Mouse (Mus musculus): Measurements from ENCODE around the gene Rbpj.
"Not testable (repeated sequence)": the region's sequence is repeated elsewhere in the genome, so short reads cannot be mapped to it uniquely, and the experiment has no call there.

Rbpj gene

GRCm38 (mm10) chr5:53593080-53593688 lies 127.2 kb downstream of the Rbpj start:
- DNase-seq, result no peak

DNA sequence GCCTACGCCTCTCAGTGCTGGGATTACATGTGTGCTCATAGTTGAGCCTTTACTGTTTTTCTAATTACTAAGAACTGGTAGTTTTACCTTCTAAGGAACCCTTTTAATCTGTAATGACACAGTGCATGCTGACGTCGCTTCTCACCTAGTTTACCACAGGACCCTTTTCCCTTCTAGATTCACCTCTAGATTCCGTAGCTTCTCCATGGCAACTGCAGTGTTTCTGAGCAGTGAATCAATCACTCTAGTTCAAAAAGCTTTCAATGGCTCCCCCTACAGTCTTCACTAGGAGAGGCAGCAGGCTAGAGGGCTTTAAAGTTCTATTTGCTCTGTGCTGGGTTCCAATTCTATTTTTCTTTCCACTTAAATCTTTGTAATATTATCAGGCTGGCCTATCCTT lies 128.3 kb downstream of the Rbpj start:
- peak; percentile 22 for DNase-seq

DNA sequence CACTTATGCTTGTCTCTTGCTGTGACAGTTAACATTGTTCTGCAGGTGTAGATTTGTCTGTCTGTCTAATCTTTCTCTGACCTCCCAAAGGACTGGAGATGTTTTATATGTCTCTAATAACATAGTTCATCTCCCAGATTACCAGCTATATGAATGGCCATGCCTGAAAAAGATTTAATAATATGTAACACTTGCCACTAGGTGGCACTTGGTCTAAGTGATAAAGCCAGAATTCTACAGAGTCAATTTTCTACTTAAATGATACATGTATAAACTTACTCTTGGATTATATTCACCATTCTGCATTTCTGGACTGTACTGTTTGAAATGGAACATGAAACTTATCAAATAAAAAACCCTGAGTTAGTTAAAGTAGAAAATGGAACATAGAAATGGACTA lies 132.6 kb downstream of the Rbpj start:
- DNase-seq, result no peak

DNA sequence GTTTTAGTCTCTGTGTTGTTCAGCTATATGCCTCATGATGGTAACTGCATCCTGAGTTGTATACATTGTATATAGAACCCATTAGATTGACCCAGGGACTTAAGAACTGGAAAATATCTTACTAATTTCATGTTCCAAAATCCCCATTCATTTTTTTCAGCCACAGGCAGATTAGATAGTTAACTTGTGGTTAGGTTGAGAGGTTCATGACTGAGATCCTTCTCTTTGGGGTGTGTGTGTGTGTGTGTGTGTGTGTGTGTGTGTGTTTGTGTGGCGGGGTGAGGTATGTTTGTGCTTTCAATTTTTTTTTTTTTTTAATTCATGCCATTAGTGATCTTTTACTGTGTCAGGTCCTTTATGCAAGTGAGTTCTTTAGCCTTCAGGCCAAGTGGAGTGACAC lies 133.2 kb downstream of the Rbpj start:
- no peak for DNase-seq

DNA sequence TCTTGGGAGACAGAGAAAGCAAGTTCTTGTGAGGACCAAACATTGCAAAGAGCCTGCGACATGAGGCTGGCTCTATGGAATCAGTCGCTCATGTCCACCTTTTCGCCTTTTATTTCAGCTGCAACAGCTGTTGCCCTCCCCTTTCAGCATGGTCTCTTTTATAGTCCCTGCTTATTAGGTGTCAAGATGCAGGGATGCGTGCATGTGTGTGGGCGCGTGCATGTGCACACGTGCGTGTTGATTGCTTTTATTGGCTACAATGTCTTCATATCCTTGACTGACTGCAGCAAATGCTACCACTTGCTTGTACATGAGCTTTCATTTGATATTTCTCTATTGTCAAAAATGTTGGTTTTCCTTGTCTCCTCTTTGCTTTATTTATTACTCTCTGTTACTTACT lies 136.2 kb downstream of the Rbpj start:
- DNase-seq, result no peak

GRCm38 (mm10) chr5:53605450-53605849 lies 139.5 kb downstream of the Rbpj start:
- no peak for DNase-seq

GRCm38 (mm10) chr5:53607230-53607996 lies 141.5 kb downstream of the Rbpj start:
- DNase-seq, result no peak

GRCm38 (mm10) chr5:53618844-53619243 lies 152.9 kb downstream of the Rbpj start:
- DNase-seq, result no peak

GRCm38 (mm10) chr5:53632026-53632425 lies 166.1 kb downstream of the Rbpj start:
- DNase-seq, result no peak

DNA sequence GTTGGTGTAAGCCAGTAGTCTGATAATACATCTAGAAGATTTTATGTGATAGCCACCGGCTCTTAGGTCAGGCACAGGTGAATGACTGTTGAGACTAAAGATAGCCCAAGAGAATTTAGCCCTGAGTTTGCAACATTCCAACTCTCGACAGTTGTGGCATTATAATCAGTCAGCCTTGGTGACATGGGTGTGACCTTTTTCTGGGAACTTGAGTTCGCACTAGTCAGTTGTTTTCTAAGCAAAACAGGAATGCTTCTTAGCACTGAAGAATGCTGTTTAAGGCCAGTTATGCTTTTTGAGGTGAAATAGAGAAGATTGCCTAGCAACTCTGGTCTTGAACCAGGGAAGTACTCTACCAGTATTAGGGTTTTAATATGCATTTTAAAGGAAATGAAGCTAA lies 170.8 kb downstream of the Rbpj start:
- DNase-seq, result no peak

GRCm38 (mm10) chr5:53637206-53637605 lies 171.3 kb downstream of the Rbpj start:
- no peak for DNase-seq

GRCm38 (mm10) chr5:53638647-53639046 lies 172.7 kb downstream of the Rbpj start:
- DNase-seq, result no peak

GRCm38 (mm10) chr5:53646669-53647068 lies 180.7 kb downstream of the Rbpj start:
- DNase-seq, result no peak

- DNase-seq, result no peak
Observed at GRCm38 (mm10) chr5:53647358-53647757, 181.4 kb downstream of the Rbpj start.

GRCm38 (mm10) chr5:53656596-53656995 lies 190.6 kb downstream of the Rbpj start:
- DNase-seq, result no peak

- DNase-seq, result peak; percentile 14
Observed at GRCm38 (mm10) chr5:53657925-53658324, 192.0 kb downstream of the Rbpj start.

- DNase-seq, result no peak
Observed at GRCm38 (mm10) chr5:53661508-53661907, 195.6 kb downstream of the Rbpj start.

DNA sequence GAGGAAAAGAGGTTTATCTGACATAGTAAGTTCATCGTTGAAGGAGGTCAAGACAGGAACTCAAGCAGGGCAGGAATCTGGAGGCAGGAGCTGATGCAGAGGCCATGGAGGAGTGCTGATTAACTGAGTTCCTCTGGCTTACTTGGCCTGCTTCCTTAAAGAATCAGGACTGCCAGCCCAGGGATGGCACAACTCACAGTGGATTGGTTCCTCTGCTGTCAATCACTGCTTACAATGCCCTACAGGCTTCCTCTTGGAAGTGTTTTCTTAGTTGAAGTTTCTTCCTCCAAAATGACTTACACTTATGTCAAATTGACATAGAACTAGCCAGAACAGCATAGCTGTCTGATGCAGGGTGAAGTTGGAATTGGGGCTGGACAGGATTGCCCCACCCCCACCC lies 196.5 kb downstream of the Rbpj start:
- no peak for DNase-seq

GRCm38 (mm10) chr5:53663665-53664064 lies 197.7 kb downstream of the Rbpj start:
- no peak for DNase-seq

DNA sequence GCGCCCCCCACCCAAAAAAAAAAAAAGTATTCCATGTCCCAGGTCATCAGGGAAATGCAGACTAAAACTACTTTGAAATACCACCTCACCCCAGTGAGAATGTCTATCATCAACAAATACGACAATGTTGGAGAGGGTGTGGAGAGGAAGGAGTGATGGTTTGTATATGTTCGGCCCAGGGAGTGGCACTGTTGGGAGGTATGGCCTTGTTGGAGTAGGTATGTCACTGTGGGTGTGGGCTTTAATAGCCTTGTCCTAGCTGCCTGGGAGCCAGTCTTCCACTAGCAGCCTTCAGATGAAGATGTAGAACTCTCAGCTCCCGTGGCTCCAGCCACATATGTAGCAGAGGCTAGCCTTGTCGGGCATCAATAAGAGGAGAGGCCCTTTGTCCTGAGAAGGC lies 202.1 kb downstream of the Rbpj start:
- no peak for DNase-seq

DNA sequence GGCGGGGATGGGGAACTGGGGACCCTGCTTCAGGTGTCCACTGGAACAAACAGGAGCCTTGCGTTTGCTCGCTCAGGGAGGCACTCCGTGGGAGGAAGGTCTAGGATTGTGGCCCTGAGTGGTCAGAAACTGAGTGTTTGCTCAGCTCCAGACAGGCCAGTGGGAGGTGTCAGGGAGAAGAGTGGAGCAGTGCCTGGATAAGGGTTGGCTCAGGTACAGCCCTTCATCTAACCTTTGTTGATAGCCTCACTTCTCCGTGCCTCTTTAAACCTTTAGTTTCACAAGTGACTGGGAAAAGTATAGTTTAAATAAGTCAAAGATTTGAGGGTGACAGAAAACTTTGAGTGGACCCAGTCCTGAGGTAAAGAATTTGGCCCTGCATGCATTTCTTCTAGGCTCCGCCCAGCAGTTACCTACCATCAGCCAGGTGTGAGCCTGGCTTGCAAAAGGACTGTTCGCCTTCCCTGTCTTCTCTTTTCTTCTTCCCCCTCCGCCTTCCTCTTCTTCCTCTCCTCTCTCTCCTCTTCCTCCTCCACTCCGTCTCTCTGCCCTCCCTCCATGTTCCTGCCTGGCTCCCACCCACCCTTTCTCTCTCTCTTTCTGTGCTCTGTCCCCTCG lies 204.5 kb downstream of the Rbpj start:
- no peak for DNase-seq

DNA sequence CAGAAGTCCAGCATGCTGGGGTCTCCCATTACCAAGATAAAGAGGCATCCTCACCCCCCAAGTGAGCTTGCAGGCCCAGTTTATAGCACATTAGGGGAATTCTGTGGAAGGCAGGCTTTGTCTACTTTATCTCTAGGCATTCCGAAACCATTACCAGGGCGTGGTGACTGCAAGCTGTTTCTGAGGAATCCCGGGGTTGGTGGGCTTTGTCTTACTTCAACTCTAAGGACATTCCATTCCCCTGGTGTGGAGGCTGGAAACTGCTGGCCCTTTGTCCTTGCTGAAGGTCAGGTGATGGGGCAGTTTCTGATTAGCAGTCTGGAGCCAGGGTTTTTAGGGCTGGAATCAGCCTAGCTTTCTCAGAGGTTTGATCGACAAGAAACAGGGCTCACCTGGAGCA lies 205.6 kb downstream of the Rbpj start:
- DNase-seq, result no peak

DNA sequence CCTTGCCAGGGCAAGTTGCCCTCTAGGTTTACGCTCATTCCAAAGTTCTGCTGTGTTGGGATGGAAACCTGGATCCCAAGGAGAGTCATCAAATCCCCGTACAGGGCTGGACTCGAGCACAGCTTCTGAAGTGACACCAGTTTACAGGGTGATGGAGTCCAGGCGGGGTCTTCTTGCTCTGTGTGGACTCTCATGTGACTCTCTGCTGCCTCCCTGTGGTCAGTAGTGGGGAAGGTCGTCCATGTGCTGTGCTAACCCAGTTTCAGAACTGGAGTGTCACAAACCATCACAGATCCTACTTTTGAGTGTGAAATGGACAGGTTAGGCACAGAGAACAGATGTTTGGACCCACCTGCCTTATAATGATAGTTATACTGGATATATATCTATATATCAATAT lies 206.4 kb downstream of the Rbpj start:
- peak; percentile 62 for DNase-seq

DNA sequence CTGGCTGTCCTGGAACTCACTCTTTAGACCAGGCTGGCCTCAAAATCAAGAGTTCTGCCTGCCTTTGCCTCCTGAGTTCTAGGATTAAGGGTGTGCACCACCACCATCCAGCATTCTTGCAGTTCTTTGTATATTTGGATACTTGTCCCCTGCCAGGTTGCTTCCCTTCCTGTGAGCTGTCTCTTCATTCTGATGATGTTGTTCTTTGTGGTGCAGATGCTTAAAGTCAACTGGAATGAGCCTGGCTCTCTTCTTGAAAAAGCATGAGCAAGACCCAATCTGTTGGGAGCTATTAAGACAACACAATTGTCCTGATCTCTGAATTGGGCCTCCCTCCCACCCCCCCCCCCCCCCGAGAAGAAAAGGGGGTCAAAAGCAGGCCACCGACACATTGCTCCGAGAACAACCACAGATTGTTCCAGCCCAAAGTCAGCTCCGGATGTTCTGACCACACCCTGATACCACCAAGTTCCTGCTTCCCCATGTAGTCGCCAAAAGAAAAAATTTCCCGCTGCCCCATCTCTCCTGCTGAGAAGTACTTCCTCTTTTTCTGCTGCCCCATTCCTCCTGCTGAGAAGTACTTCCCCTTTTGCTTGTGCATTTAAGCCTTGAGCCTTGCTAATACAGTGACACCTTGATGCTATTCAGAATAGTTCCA lies 207.7 kb downstream of the Rbpj start:
- DNase-seq, result not testable (repeated sequence)
